12 mouse cellular contexts compared by ENCODE assay signal in the genomic region with DNA sequence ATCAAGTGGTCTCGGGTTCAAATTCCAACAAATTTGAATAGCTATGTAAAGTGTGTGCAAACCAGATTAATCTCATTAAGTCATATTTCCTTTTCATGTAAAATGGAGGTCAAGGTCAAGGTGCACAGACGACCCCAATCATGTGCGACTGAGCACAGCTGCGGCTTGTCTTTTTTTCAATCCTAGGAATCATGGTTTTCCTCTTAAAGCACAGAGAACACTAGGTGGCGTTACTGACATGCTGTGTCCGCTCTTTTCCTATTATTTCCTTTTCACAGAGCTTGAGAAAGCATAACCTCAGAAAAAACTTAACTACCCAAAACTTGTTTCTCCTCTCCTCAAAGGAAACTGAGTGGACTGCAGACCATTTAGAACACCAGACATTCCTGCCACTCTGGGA. TPM values are rescaled to one million over a fixed set of nuclear protein-coding genes. Genes with fewer than 3 reads are reported as not detected.
DNase-seq lines count a peak whose midpoint lies in the region; ATAC-seq and TF ChIP-seq lines count a peak whose summit lies in the region.
"Had no signal": no experiment of that assay in that cellular context is flagged by ENCODE, and none has a peak within 500 bp of the region (broad histone marks: within the 10 kb centered on the region; RNA-seq: fewer than 3 reads in every experiment).

No protein-coding gene starts in this region.

- H3K27ac ChIP-seq in gastrocnemius, adult 2 months, result no peak overlapping the region
- H3K27ac ChIP-seq in limb, embryonic 14.5 days (replicated peaks; ENCODE audit: low read depth, low read length), result no peak overlapping the region
- no peak overlapping the region for H3K27ac ChIP-seq in limb, embryonic 10.5 days
- H3K27ac ChIP-seq in ES-E14 (ENCODE audit: insufficient read depth, low read depth, low read length, poor library complexity, severe bottlenecking), result no peak overlapping the region
- H3K27ac ChIP-seq: forebrain, embryonic 13.5 days; heart, embryonic 15.5 days; lung, embryonic 15.5 days had no signal

- no peak for DNase-seq in gastrocnemius, adult 2 months
- no peak for DNase-seq in gastrocnemius, postnatal 4 days (ENCODE audit: low spot score in 2 of 2)
- DNase-seq in limb, embryonic 14.5 days (ENCODE audit: low spot score), result peak; percentile 18
- no peak for DNase-seq in limb, embryonic 10.5 days (ENCODE audit: low spot score)
- peak; percentile 2 for DNase-seq in ES-E14 (ENCODE audit: low read depth, low spot score)
- peak; percentile 5 for DNase-seq in embryo, embryonic 11.5 days (ENCODE audit: low read depth, low spot score)
- DNase-seq in spleen, adult 18-20 months, result no peak
- DNase-seq in thymus, postnatal 36 days, result no peak
- DNase-seq: layer of hippocampus, adult 9-11 months had no signal

- intact Hi-C loops in gastrocnemius, adult 2 months (cut with DNase I), result loop anchor here (2.0 kb wide), 1 partner anchor 199 kb away; no protein-coding TSS in a partner anchor

- TF ChIP-seq POLR2A in limb, embryonic 14.5 days (IDR thresholded peaks at IDR 0.05; ENCODE audit: borderline replicate concordance, extremely low read depth, insufficient read depth, insufficient read length), result no peak

- peaks cover 68% of the 10 kb centered on the region for H3K36me3 ChIP-seq in limb, embryonic 14.5 days (ENCODE audit: control insufficient read depth, insufficient read depth, low read length)
- peaks cover 84% of the 10 kb centered on the region for H3K36me3 ChIP-seq in limb, embryonic 10.5 days
- peaks cover 11% of the 10 kb centered on the region for H3K36me3 ChIP-seq in ES-E14 (ENCODE audit: control insufficient read depth, insufficient read depth, low read length, poor library complexity, severe bottlenecking)

- no peak for ATAC-seq in limb, embryonic 14.5 days (ENCODE audit: low FRiP score, low read depth)
- ATAC-seq: forebrain, embryonic 13.5 days had no signal

- in situ Hi-C loops in ES-E14 (cut with MboI; ENCODE audit: low sequenced_read_pairs in 2 of 2, unreplicated experiment in 2 of 2), result no loop called here

- no peak overlapping the region for H3K4me2 ChIP-seq in limb, embryonic 14.5 days (replicated peaks; ENCODE audit: low read depth, low read length, severe bottlenecking)
- H3K4me2 ChIP-seq: forebrain, embryonic 13.5 days; heart, embryonic 15.5 days; lung, embryonic 15.5 days had no signal

- H3K27me3 ChIP-seq in limb, embryonic 14.5 days (ENCODE audit: control insufficient read depth, insufficient read depth, low read length), result no peaks in the 10 kb centered on the region
- H3K27me3 ChIP-seq in limb, embryonic 10.5 days (ENCODE audit: low read depth, poor library complexity, severe bottlenecking), result no peaks in the 10 kb centered on the region
- H3K27me3 ChIP-seq: forebrain, embryonic 13.5 days; heart, embryonic 15.5 days; lung, embryonic 15.5 days had no signal

- TF ChIP-seq CTCF in gastrocnemius, adult 2 months (IDR thresholded peaks at IDR 0.05), result peak; percentile 56

- no peak overlapping the region for H3K4me3 ChIP-seq in gastrocnemius, adult 2 months
- H3K4me3 ChIP-seq in limb, embryonic 14.5 days (replicated peaks; ENCODE audit: low read length), result no peak overlapping the region
- H3K4me3 ChIP-seq in limb, embryonic 10.5 days, result no peak overlapping the region
- no peak overlapping the region for H3K4me3 ChIP-seq in ES-E14 (ENCODE audit: insufficient read depth in 1 of 2, low read depth in 1 of 2, low read length in 2 of 2, poor library complexity in 1 of 2, severe bottlenecking in 1 of 2)
- H3K4me3 ChIP-seq: forebrain, embryonic 13.5 days; heart, embryonic 15.5 days; lung, embryonic 15.5 days had no signal

- H3K9ac ChIP-seq in limb, embryonic 14.5 days (ENCODE audit: low read depth, low read length, severe bottlenecking), result no peak overlapping the region
- H3K9ac ChIP-seq in ES-E14 (ENCODE audit: insufficient read depth, low read depth, low read length, poor library complexity, severe bottlenecking), result no peak overlapping the region
- H3K9ac ChIP-seq: forebrain, embryonic 13.5 days; heart, embryonic 15.5 days; lung, embryonic 15.5 days had no signal

- WGBS in limb, embryonic 14.5 days, result 58% methylated on average over 6 of the region's 6 CpGs
- WGBS in limb, embryonic 10.5 days, result 68% methylated on average over 6 of the region's 6 CpGs

- no peaks in the 10 kb centered on the region for H3K9me3 ChIP-seq in limb, embryonic 14.5 days (ENCODE audit: control insufficient read depth, low read length)
- no peaks in the 10 kb centered on the region for H3K9me3 ChIP-seq in limb, embryonic 10.5 days (replicated peaks)
- no peaks in the 10 kb centered on the region for H3K9me3 ChIP-seq in ES-E14 (ENCODE audit: control insufficient read depth, insufficient read depth, low read depth, low read length)
- H3K9me3 ChIP-seq: forebrain, embryonic 13.5 days; heart, embryonic 15.5 days; lung, embryonic 15.5 days had no signal

- no peaks in the 10 kb centered on the region for H3K4me1 ChIP-seq in limb, embryonic 14.5 days (ENCODE audit: control insufficient read depth, insufficient read depth, low read length)
- no peaks in the 10 kb centered on the region for H3K4me1 ChIP-seq in limb, embryonic 10.5 days
- H3K4me1 ChIP-seq in ES-E14 (ENCODE audit: control insufficient read depth in 2 of 2, insufficient read depth in 2 of 2, low read length in 2 of 2, poor library complexity in 1 of 2), result no peaks in the 10 kb centered on the region
- H3K4me1 ChIP-seq: forebrain, embryonic 13.5 days; heart, embryonic 15.5 days; lung, embryonic 15.5 days had no signal

TF ChIP-seq in ES-E14, 5 proteins besides CTCF, POLR2A, EP300 and RAD21:
- TF ChIP-seq CHD2 (IDR thresholded peaks at IDR 0.05; ENCODE audit: low read depth, low read length) (no peak), ZNF384 (IDR thresholded peaks at IDR 0.05; ENCODE audit: low read depth, low read length) (peak; percentile 60)

RNA-seq across cellular contexts. Expression of a gene that starts 27.9 kb away (rescaled TPM):
- total RNA-seq in gastrocnemius, adult 2 months (2021), result 1 to 10 TPM; 3.6 to 4.0 TPM
- 1 to 10 TPM; 7.7 to 8.1 TPM for total RNA-seq in gastrocnemius, postnatal 4 days (2021)
- polyA plus RNA-seq in limb, embryonic 14.5 days (2012; rRNA removed), result 18.5 and 19.3 TPM in 2 replicates
- 8.6 and 11.9 TPM in 2 replicates for polyA plus RNA-seq in limb, embryonic 14.5 days (2014; fragmentation: Nextera tagmentation; extraction: Ambion mirVana)
- 0.97 and 1.6 TPM in 2 replicates for polyA plus RNA-seq in limb, embryonic 10.5 days (2016; fragmentation: Nextera tagmentation; extraction: Ambion mirVana)
- total RNA-seq in ES-E14 (2012; rRNA removed), result 8.9 and 9.5 TPM in 2 replicates

Comparison
In these comparisons a context has a peak if more than half of its experiments do, and no peak if none do; other contexts are left out.
1. DNase-seq: peak in limb, embryonic 14.5 days (single experiment), ES-E14 (single experiment) and embryo, embryonic 11.5 days (single experiment); none in gastrocnemius, adult 2 months (single experiment), gastrocnemius, postnatal 4 days (0 of 2), limb, embryonic 10.5 days (single experiment), spleen, adult 18-20 months (0 of 2) and thymus, postnatal 36 days (0 of 2).